Mouse (Mus musculus) megakaryocyte progenitor cell, adult 5-6 weeks (primary cell): ENCODE data around the gene Tdp1. TPM values are rescaled to one million over a fixed set of nuclear protein-coding genes. Genes with fewer than 3 reads are reported as not detected.

Experiments
- ATAC-seq: replicated peaks from 2 replicates; pipeline ENCODE4 v1.8.0; 2016; ENCODE audit warnings: mild to moderate bottlenecking, moderate TSS enrichment, inconsistent platforms; ENCODE audit not compliant: poor library complexity
- total RNA-seq, 2 experiments: library from RNA; stranded (forward) in 1 of 2; stranded (reverse) in 1 of 2; fragments of 157-497, 149-512 nt in 1 of 2; fragments of 200-1000 nt in 1 of 2; gene quantifications; 2 replicates each; pipeline versions ENCODE4 v1.2.3 to v1.2.4; 2015 to 2017

The Tdp1 gene
- total RNA-seq, 2 experiments from 2014 or later = 13.1 to 37.8 TPM

DNA sequence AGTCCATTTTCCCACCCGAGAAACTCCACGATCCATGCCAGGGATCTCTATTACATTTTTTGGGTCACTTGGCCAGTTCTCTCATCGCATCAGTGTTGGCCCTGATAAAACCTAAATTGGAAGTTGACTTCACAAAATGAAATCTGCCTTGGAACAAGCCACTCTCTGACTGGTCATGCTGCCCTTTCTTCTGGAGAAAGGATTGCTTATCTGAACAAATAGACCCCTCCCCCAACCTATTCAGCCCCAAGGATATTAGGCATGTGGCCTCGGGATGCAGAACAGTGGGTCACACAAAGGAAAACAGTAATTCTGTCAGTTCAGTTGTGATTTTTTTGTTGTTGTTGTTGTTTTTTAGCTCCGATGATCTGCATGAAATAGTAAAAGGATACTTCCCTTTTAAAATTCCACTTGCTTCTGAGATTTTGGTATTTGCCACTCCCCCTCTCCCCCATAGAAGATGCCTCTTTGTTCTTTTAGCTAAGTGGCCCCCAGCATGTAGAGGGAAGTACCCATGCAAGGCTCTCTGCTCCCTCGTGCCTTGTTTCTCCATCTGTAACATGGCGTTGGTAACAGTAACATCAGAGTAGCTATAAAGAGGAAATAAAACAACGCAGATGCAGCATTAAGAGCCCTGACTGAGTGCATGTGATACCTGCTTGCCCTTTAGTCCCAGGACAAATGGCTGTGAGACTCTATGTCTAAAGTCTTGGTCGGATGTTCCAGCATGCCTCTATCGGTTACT lies 109.0 kb downstream of the Tdp1 start:
- no peak for ATAC-seq

DNA sequence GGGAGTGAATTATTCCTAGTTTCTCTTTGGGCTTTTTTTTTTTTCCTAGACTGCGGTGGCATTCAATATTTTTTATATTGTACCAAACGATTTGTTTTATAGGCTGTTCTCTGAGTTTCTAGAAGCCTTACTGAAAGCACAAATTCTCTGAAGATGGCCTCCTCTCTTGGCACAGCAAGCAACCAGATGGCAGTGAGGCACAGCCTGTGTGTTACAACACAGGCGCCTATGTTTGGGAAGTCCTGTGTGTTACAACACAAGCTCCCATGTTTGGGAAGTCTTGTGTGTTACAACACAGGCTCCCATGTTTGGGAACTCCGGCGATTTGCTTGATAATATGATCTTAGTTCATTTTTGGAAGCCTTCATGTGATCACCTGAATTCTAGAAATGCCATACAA lies 111.6 kb downstream of the Tdp1 start:
- ATAC-seq = no peak

DNA sequence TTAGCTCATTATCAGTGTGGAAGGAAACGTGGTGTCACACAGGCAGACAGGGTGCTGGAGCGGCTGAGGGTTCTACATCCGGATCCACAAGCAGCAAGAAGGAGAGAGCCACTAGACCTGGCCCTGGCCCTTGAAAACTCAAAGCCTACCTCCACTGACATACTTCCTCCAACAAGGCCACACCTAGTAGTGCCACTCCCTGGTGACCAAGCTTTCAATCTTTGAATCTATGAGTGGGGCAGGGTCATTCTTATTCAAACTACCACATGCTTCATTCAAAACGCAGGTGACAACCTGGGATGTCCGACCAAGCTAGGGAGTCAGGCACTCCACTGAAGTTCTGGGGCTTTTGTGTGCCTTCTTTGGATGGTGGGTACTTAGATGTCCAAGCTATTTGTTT lies 115.4 kb downstream of the Tdp1 start:
- ATAC-seq = no peak

DNA sequence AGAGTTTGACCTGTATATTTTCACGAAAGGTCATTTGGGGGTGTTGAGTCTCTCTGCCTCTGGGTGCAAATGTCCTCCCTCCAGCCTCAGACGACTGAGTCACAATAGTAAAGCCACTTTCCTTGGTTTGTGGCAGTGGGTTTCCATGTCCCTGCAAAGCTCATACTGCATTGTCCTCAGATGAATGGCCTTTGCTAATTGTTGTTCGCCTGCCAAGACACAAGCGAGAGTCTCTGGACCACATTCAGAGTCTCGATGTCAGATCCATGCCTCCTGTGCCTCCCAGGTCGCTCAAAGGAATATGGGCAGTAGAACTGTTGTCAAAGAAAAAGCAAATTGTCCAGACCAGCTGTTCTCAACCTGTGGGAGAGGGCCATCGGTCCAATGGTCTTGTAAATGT lies 116.1 kb downstream of the Tdp1 start:
- no peak for ATAC-seq

DNA sequence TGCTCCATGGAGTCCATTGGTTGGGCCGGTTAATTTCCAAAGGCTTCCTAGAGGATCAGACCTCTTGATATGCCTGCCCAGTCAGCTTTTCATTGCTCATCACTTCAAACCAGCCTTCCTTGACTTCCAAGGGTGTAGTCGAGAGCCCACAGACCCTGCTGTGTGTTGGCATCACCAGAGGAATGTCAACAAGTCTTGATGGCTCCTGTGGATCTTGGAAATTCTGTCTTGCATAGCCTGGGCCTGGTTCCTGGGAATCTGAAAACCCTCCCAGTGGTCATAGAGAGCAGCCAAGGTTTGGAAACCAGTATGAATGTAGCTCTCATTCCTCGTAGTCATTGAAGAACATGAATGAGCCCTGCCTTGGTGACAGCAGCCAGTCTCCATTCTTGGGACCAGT lies 116.9 kb downstream of the Tdp1 start:
- ATAC-seq = no peak

DNA sequence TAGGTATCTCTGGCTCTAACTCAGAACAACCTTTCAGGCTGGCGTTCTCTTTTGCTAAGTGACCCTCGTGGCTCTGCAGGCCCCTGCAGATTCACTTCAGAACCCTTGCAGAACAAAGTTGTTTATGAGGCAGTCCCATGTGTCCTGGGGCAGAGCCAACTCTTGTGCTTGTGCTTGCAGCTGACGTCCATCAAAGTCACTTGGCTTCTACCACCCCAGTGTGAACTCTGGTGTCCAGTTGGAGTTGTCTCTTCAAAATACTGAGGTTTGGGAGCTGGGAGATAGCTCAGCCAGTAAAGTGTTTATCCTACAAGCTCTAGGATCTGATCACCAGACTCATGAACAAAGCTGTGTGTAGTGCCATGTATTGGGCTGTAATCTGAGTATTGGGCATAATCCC lies 117.6 kb downstream of the Tdp1 start:
- no peak for ATAC-seq

DNA sequence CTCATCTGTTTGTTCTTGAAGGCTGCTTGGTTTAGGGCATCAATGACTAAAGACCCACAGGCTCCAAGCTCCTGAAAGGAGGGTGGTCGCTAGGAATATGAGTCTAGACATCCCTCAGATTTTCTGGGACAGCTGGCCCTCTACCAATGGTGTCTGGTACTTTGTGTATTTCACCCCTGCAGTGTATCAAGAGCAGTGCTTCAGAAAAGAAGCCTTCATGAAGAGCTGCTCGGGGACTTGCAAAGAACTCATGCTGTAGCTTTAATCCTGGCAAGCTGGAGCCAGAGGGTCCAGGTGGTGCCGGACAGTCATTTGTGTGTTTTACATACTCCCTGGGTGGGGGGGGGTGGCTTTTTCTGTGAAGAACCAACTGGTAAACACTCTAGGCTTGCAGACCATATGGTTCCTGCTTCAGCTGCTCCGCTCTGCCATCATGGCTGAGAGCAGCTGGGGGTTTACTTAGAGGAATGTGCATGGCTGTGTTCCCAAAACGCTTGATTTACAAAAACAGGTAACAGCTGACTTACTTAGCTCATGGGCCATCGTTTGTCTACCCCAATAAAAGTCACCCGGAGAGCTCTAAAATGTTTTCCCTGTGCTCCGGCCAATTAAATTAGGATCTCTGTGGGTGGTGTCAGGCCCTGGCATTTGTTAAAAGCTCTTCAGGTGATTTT lies 118.7 kb downstream of the Tdp1 start:
- no peak for ATAC-seq

Other genes with a start within 250 kb of the Tdp1 start
- gene Efcab11, start 78 bp upstream of the Tdp1 start, total RNA-seq (2015) = 5.1 and 5.4 TPM in 2 replicates
- gene Efcab11, start 78 bp upstream of the Tdp1 start, total RNA-seq (2017) = 7.5 and 10.2 TPM in 2 replicates
- 0.37 and 0.49 TPM in 2 replicates for gene Kcnk13, start 80.0 kb downstream of the Tdp1 start, total RNA-seq (2015)
- 0.46 TPM in 1 of 2 replicates, not detected in the other for gene Kcnk13, start 80.0 kb downstream of the Tdp1 start, total RNA-seq (2017)
- gene Psmc1, start 225.6 kb downstream of the Tdp1 start, total RNA-seq (2015) = 236 and 253 TPM in 2 replicates
- gene Psmc1, start 225.6 kb downstream of the Tdp1 start, total RNA-seq (2017) = 265 and 368 TPM in 2 replicates